Mouse (Mus musculus) liver, embryonic 11.5 days (tissue): ENCODE results near the gene Myh9. TPM values are rescaled to one million over a fixed set of nuclear protein-coding genes. Genes with fewer than 3 reads are reported as not detected.

ENCODE experiments used
- ATAC-seq: fragments of 200-750 bp; cut with Nextera tagmentation; replicated peaks from 2 replicates; pipeline ENCODE4 v1.8.0; 2017; ENCODE audit warnings: moderate number of reproducible peaks, mild to moderate bottlenecking, moderate TSS enrichment, moderate library complexity; ENCODE audit not compliant: low FRiP score
- DNase-seq: peaks from one replicate; pipeline ENCODE4 v3.0.0-alpha.2; 2017; ENCODE audit warnings: low spot score
- H3K27ac ChIP-seq: fragments of 300-500 bp; sonication (generic); 2 replicates; pipeline ENCODE4 v1.5.1; 2014; ENCODE audit warnings: mild to moderate bottlenecking, low read depth, low read length, control low read depth
- H3K27me3 ChIP-seq: fragments of 300-500 bp; sonication (generic); replicated peaks from 2 replicates; pipeline ENCODE4 v1.6.1; 2014; ENCODE audit warnings: low read length, mixed read lengths; ENCODE audit not compliant: control insufficient read depth, insufficient read depth
- H3K36me3 ChIP-seq: fragments of 300-500 bp; sonication (generic); 2 replicates; pipeline ENCODE4 v1.6.1; 2014; ENCODE audit warnings: mild to moderate bottlenecking, low read length, moderate library complexity, mixed read lengths; ENCODE audit not compliant: control insufficient read depth, insufficient read depth
- H3K4me1 ChIP-seq: fragments of 300-500 bp; sonication (generic); replicated peaks from 2 replicates; pipeline ENCODE4 v1.6.1; 2014; ENCODE audit warnings: low read length, mixed read lengths; ENCODE audit not compliant: control insufficient read depth, insufficient read depth
- H3K4me2 ChIP-seq: fragments of 300-500 bp; sonication (generic); 2 replicates; pipeline ENCODE4 v1.6.1; 2014; ENCODE audit warnings: mild to moderate bottlenecking, control low read depth, moderate library complexity
- H3K4me3 ChIP-seq: fragments of 300-500 bp; sonication (generic); 2 replicates; pipeline ENCODE4 v1.5.1; 2014; ENCODE audit warnings: low read depth, low read length, control low read depth
- H3K9ac ChIP-seq: fragments of 300-500 bp; sonication (generic); 2 replicates; pipeline ENCODE4 v1.6.1; 2014; ENCODE audit warnings: low read depth, low read length, control low read depth
- H3K9me3 ChIP-seq: fragments of 300-500 bp; sonication (generic); 2 replicates; pipeline ENCODE4 v1.6.1; 2016; ENCODE audit warnings: low read length, inconsistent platforms, mixed read lengths; ENCODE audit not compliant: control insufficient read depth
- WGBS: fragments of 180-500 bp; shearing (Covaris S2); extraction: QIAGEN DNeasy Blood & Tissue Kit; methylation state at CpG from one replicate; pipeline ENCODE4 v1.1.7; 2014; 5-methylcytosine and 5-hydroxymethylcytosine counted together
- polyA plus RNA-seq: library from polyadenylated mRNA; unstranded; fragments of >200 nt; fragmentation: Nextera tagmentation; extraction: Ambion mirVana; gene quantifications from 2 replicates; pipeline ENCODE4 v1.2.1, GENCODE M21; 2014

Myh9 gene
- polyA plus RNA-seq, 1 experiment from 2014 or later, result 53.0 TPM

- no peak overlapping the region for H3K9ac ChIP-seq
- H3K4me3 ChIP-seq, result no peak overlapping the region
- no peak for DNase-seq
- WGBS, result 42% methylated on average over 4 of the region's 4 CpGs
- H3K27ac ChIP-seq, result peak overlapping the region; percentile 35
- H3K4me2 ChIP-seq, result peak overlapping the region; percentile 24
- H3K36me3 ChIP-seq, result peaks cover 11% of the 10 kb centered on the region; the same call in 1 of the 2 replicates
- ATAC-seq, result no peak
- peaks cover 69% of the 10 kb centered on the region for H3K4me1 ChIP-seq
- H3K27me3 ChIP-seq, result no peaks in the 10 kb centered on the region
- no peaks in the 10 kb centered on the region for H3K9me3 ChIP-seq
These were observed 25.4 kb downstream of the Myh9 start for GRCm38 (mm10) chr15:77816601-77816950.

- Histone ChIP-seq H3K4me3 (no peak overlapping the region), H3K9ac (no peak overlapping the region), H3K27me3 (no peaks in the 10 kb centered on the region), H3K4me1 (peaks cover 64% of the 10 kb centered on the region), H3K4me2 (peak overlapping the region; percentile 24), H3K27ac (peak overlapping the region; percentile 35), H3K36me3 (peaks cover 16% of the 10 kb centered on the region; the same call in 1 of the 2 replicates), H3K9me3 (no peaks in the 10 kb centered on the region)
- WGBS, result 55% methylated on average over 17 of the region's 17 CpGs
- DNase-seq (no peak), ATAC-seq (no peak)
These were observed 25.9 kb downstream of the Myh9 start for GRCm38 (mm10) chr15:77815867-77816600.

- ATAC-seq, result no peak
- WGBS, result 71% methylated on average over 6 of the region's 6 CpGs
- Histone ChIP-seq H3K4me1 (peaks cover 45% of the 10 kb centered on the region), H3K9me3 (no peaks in the 10 kb centered on the region), H3K4me2 (no peak overlapping the region), H3K4me3 (no peak overlapping the region), H3K9ac (no peak overlapping the region), H3K36me3 (peaks cover 22% of the 10 kb centered on the region), H3K27me3 (no peaks in the 10 kb centered on the region), H3K27ac (no peak overlapping the region)
- DNase-seq, result no peak
These were observed 28.2 kb downstream of the Myh9 start for GRCm38 (mm10) chr15:77813639-77814375.

- H3K9ac ChIP-seq, result no peak overlapping the region
- peaks cover 28% of the 10 kb centered on the region for H3K36me3 ChIP-seq
- no peak for ATAC-seq
- H3K9me3 ChIP-seq, result no peaks in the 10 kb centered on the region
- H3K4me1 ChIP-seq, result peaks cover 33% of the 10 kb centered on the region
- DNase-seq, result no peak
- no peak overlapping the region for H3K27ac ChIP-seq
- no peak overlapping the region for H3K4me2 ChIP-seq
- WGBS, result 84% methylated on average over 10 of the region's 10 CpGs
- no peaks in the 10 kb centered on the region for H3K27me3 ChIP-seq
- H3K4me3 ChIP-seq, result no peak overlapping the region
These were observed 29.4 kb downstream of the Myh9 start for GRCm38 (mm10) chr15:77812578-77812977.

GRCm38 (mm10) chr15:77811099-77811760 is 30.7 kb downstream of the Myh9 start:
- ATAC-seq (no peak), DNase-seq (no peak)
- Histone ChIP-seq H3K9me3 (no peaks in the 10 kb centered on the region), H3K27me3 (no peaks in the 10 kb centered on the region), H3K27ac (no peak overlapping the region), H3K4me1 (peaks cover 20% of the 10 kb centered on the region), H3K4me3 (no peak overlapping the region), H3K4me2 (no peak overlapping the region), H3K9ac (no peak overlapping the region), H3K36me3 (peaks cover 41% of the 10 kb centered on the region)
- WGBS, result 81% methylated on average over 11 of the region's 11 CpGs

- DNase-seq (no peak), ATAC-seq (no peak)
- 89% methylated on average over 17 of the region's 17 CpGs for WGBS
- Histone ChIP-seq H3K4me3 (no peak overlapping the region), H3K4me1 (peaks cover 13% of the 10 kb centered on the region), H3K27ac (no peak overlapping the region), H3K9me3 (no peaks in the 10 kb centered on the region), H3K36me3 (peaks cover 43% of the 10 kb centered on the region), H3K4me2 (no peak overlapping the region), H3K27me3 (no peaks in the 10 kb centered on the region), H3K9ac (no peak overlapping the region)
These were observed 31.4 kb downstream of the Myh9 start for GRCm38 (mm10) chr15:77810416-77811098.

- peaks cover 12% of the 10 kb centered on the region for H3K4me1 ChIP-seq
- no peak overlapping the region for H3K9ac ChIP-seq
- peaks cover 43% of the 10 kb centered on the region for H3K36me3 ChIP-seq
- H3K4me3 ChIP-seq, result no peak overlapping the region
- DNase-seq (no peak), ATAC-seq (no peak)
- no peaks in the 10 kb centered on the region for H3K27me3 ChIP-seq
- WGBS, result 73% methylated on average over 1 of the region's 1 CpGs
- no peaks in the 10 kb centered on the region for H3K9me3 ChIP-seq
- no peak overlapping the region for H3K4me2 ChIP-seq
- no peak overlapping the region for H3K27ac ChIP-seq
These were observed 32.5 kb downstream of the Myh9 start for GRCm38 (mm10) chr15:77809434-77809833.

GRCm38 (mm10) chr15:77807264-77807585 is 34.8 kb downstream of the Myh9 start:
- Histone ChIP-seq H3K36me3 (peaks cover 41% of the 10 kb centered on the region), H3K27ac (no peak overlapping the region), H3K4me2 (no peak overlapping the region), H3K4me3 (no peak overlapping the region), H3K4me1 (peaks cover 13% of the 10 kb centered on the region; the same call in 1 of the 2 replicates), H3K9ac (no peak overlapping the region), H3K9me3 (no peaks in the 10 kb centered on the region), H3K27me3 (no peaks in the 10 kb centered on the region)
- ATAC-seq, result no peak
- DNase-seq, result no peak
- 68% methylated on average over 7 of the region's 7 CpGs for WGBS
